Mouse (Mus musculus) embryonic fibroblast, embryonic 13.5 days (primary cell): ENCODE measurements around the gene Gcnt2.

ENCODE experiments used
- CTCF ChIP-seq: IDR thresholded peaks from 2 replicates; pipeline ENCODE4 v1.5.1; 2011; ENCODE audit warnings: mild to moderate bottlenecking, control low read depth, low read length, moderate library complexity, borderline replicate concordance; ENCODE audit not compliant: insufficient read depth
- POLR2A ChIP-seq: IDR thresholded peaks from 2 replicates; pipeline ENCODE4 v1.6.1; 2011; ENCODE audit warnings: low read depth, mild to moderate bottlenecking, control low read depth, low read length, moderate library complexity

GRCm38 (mm10) chr13:40859652-40860399 lies at the start of gene Gcnt2:
- TF ChIP-seq CTCF (no peak), POLR2A (peak; percentile 39; the same call in 1 of the 2 replicates)
